ENCODE assay signal across 26 mouse cellular contexts in genomic region chr5:76525066-76525465, GRCm38 (mm10). TPM values are rescaled to one million over a fixed set of nuclear protein-coding genes. Genes with fewer than 3 reads are reported as not detected.
DNase-seq lines count a peak whose midpoint lies in the region.
"Had no signal": no experiment of that assay in that cellular context is flagged by ENCODE, and none has a peak within 500 bp of the region (broad histone marks: within the 10 kb centered on the region; RNA-seq: fewer than 3 reads in every experiment).

No protein-coding gene starts in this region.

- peak; percentile 70 for DNase-seq in adrenal gland, adult 2 months
- no peak for DNase-seq in adrenal gland, adult 18-20 months (ENCODE audit: low spot score in 2 of 2)
- DNase-seq in lung, postnatal 36 days, result peak; percentile 14
- DNase-seq in lung, postnatal 25 days (ENCODE audit: low spot score), result no peak
- peak; percentile 42 to 56 for DNase-seq in adrenal gland, postnatal 36 days
- DNase-seq in heart, postnatal 25 days (ENCODE audit: low spot score), result no peak
- no peak for DNase-seq in cerebellum, adult 11-12 months
- DNase-seq: kidney, adult 9 months; kidney, postnatal 36 days; layer of hippocampus, adult 9-11 months; lung, postnatal 10 days; right cerebral cortex, adult 18-20 months; thymus, postnatal 36 days had no signal

- no peaks in the 10 kb centered on the region for H3K36me3 ChIP-seq in megakaryocyte, embryonic 14.5 days (replicated peaks; ENCODE audit: low read length)
- H3K36me3 ChIP-seq: embryonic facial prominence, embryonic 15.5 days; liver, embryonic 15.5 days; neural tube, embryonic 15.5 days had no signal

- H3K4me3 ChIP-seq in megakaryocyte, embryonic 14.5 days (replicated peaks), result peak overlapping the region; percentile 83
- H3K4me3 ChIP-seq: embryonic facial prominence, embryonic 15.5 days; liver, embryonic 15.5 days; myocyte; neural tube, embryonic 15.5 days had no signal

- intact Hi-C loops in heart, postnatal 25 days (cut with DNase I), result loop anchor here (10.0 kb wide), 1 partner anchor 380 kb away; the partner anchor contains the start of gene Srd5a3

- H3K4me1 ChIP-seq in megakaryocyte, embryonic 14.5 days, result peaks cover 44% of the 10 kb centered on the region

- no peaks in the 10 kb centered on the region for H3K9me3 ChIP-seq in megakaryocyte, embryonic 14.5 days
- H3K9me3 ChIP-seq: embryonic facial prominence, embryonic 15.5 days; liver, embryonic 15.5 days; neural tube, embryonic 15.5 days had no signal

- H3K27me3 ChIP-seq in megakaryocyte, embryonic 14.5 days (replicated peaks), result no peaks in the 10 kb centered on the region
- H3K27me3 ChIP-seq: embryonic facial prominence, embryonic 15.5 days; liver, embryonic 15.5 days; neural tube, embryonic 15.5 days had no signal

RNA-seq across cellular contexts. Expression of gene Exoc1, which starts 4.0 kb away (rescaled TPM):
- 10 to 100 TPM; 43.7 to 53.2 TPM for total RNA-seq in adrenal gland, adult 2 months (2021)
- polyA plus RNA-seq in adrenal gland, adult 2 months (2012; rRNA removed), result 16.0 and 18.2 TPM in 2 replicates
- 10 to 100 TPM; 36.2 to 42.2 TPM for total RNA-seq in adrenal gland, adult 18-20 months (2021)
- 10 to 100 TPM; 46.5 to 58.1 TPM for total RNA-seq in adrenal gland, postnatal 36 days (2021)
- polyA plus RNA-seq in megakaryocyte, embryonic 14.5 days (2012; ENCODE audit: insufficient read depth, low replicate concordance), result 1.2 TPM in 1 of 2 replicates, not detected in the other
- total RNA-seq in heart, postnatal 25 days (2021), result 10 to 100 TPM; 13.1 to 14.0 TPM

RNA-seq across cellular contexts. Expression of gene Gm7271, which starts 41.2 kb away (rescaled TPM):
- not detected for total RNA-seq in adrenal gland, adult 2 months (2021)
- polyA plus RNA-seq in adrenal gland, adult 2 months (2012; rRNA removed), result not detected in 2 replicates
- total RNA-seq in adrenal gland, adult 18-20 months (2021), result not detected
- not detected for total RNA-seq in adrenal gland, postnatal 36 days (2021)
- polyA plus RNA-seq in megakaryocyte, embryonic 14.5 days (2012; ENCODE audit: insufficient read depth, low replicate concordance), result not detected in 2 replicates
- not detected for total RNA-seq in heart, postnatal 25 days (2021)
- total RNA-seq: gastrocnemius, postnatal 4 days; hematopoietic stem cell, adult 5-6 weeks; left cerebral cortex, adult 8-10 months had no signal
- polyA plus RNA-seq: embryonic facial prominence, embryonic 15.5 days; forebrain, embryonic 11.5 days; heart, embryonic 14.5 days; inflammation-experienced regulatory T-cells, adult 6 months; limb, embryonic 11.5 days; liver, embryonic 15.5 days; myocyte; stomach, postnatal 0 days had no signal

Comparison
In these comparisons a context has a peak if more than half of its experiments do, and no peak if none do; other contexts are left out.
1. DNase-seq: peak in adrenal gland, adult 2 months (single experiment), lung, postnatal 36 days (single experiment) and adrenal gland, postnatal 36 days (2 of 2); none in adrenal gland, adult 18-20 months (0 of 2), lung, postnatal 25 days (single experiment), heart, postnatal 25 days (single experiment) and cerebellum, adult 11-12 months (single experiment).